Mouse (Mus musculus) layer of hippocampus, adult 9-10 months (tissue): ENCODE results near the gene Akr1c20.

Experiments used
- DNase-seq: peaks from one replicate; pipeline ENCODE4 v3.0.0; 2022; ENCODE audit warnings: low spot score

The Akr1c20 gene

DNA sequence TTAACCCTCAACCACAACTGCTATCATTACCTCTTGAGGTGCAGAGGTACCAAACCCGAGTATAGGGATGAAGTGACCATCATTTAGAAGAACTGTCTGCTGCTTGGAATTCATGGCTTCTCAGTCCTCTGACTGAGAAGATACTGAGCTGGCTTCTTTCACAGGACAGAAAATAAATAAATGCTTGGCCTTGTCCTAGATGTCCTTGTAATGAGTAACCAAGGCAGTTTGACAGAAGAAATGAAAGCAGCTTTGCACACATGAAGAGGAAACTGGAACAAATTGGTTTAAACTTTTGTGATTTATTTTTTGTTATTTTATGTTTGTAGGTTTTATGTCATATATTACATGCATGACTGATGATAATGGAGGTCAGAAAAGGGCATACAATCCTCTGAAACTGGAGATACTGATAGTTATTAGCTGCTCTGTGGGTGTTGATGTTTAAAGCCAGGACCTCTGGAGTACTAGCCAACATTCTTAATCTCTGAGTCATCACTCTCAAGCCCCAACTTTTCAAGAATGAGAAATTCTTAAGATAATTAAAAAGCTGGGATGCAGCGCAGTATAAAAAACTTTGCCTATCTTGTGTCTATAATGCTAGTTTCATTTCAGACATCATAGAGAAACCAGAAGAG is at the start of gene Akr1c20:
TSS of gene Akr1c20 (minus strand) at position 145 of the 638 bp plus-strand sequence.
- no peak for DNase-seq

- DNase-seq: no peak
Observed at GRCm38 (mm10) chr13:4565996-4566395, 42.9 kb upstream of the Akr1c20 start.

DNA sequence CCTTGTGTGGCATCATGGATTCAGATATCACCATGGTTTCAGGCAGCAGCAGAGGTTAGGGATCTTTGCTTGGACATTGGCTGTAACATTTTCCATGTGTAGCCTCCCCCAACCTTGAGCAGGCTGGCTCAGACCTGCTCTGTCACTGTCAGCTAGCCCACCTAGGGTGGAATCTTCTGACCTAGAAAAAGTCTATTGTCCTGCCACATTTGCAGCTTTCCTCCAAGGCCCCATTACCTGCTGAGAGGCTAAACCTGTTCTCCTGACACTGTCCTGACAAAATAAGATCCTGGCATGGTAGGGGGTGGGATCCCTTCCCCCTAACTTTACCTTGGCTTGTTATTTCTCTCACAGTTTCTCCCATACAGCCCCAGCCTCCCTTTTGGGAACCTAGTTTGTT is 37.4 kb upstream of the Akr1c20 start:
- no peak for DNase-seq

GRCm38 (mm10) chr13:4559143-4559542 is 36.0 kb upstream of the Akr1c20 start:
- no peak for DNase-seq

DNA sequence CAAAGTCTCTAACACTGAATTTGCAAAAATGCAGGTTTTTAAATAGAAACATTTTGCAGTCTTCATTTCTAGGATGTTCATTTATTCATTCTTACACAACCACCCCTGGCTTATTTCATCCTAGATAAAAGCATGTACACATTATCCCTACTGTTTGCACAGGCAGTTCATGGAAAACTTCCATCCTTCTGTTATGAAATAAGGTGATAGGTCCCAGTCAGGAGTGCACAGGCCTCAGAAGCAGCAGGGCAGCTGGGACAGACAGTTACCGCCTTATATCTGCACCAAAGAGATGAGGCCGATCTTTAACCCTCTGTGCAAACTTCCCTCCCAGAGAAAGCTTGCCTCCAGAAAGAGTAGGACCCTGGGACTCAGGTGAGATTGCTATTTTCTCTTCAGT is 8.3 kb downstream of the Akr1c20 start:
- DNase-seq: no peak

DNA sequence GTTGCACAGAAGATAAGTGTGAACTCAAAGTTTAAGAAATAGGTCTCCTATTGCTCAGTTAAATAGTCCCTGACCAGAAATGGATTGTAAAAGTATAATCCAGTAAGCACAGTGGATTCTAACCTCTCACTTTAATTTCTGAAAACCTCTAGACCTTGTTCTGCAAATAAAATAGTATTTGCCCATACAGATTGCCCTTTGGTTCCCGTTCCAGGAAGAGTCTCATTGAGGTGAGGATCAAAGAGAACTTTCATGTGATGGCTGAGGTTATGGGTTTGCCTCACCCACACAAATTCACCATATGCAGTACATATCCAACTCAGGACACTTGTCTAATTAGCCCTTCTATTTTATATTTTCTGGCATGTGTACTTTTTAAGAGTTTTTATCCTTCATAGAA is 55.2 kb downstream of the Akr1c20 start:
- DNase-seq: no peak

DNA sequence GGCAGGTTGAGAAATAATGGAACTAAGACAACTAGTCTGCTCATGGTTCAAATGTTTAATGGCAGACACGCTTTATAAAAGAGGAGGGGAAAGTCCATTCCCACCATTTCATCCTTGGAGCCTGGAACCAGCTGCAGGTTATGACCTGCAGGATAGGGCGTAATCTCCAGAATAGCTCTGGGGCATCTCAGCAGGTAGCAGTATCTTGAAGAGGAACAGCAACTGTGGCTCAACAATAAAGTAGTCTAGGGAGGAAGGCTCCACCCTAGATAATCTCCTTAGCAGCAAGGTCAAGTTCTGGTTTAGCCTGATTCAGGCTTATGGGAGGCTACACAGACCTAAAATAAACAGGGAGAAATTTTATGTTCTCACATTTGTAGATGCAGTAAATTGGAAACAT is 57.5 kb downstream of the Akr1c20 start:
- no peak for DNase-seq
